Mouse (Mus musculus) heart, postnatal 0 days (tissue): Measurements from ENCODE around the gene Klhl9.
"Not testable (repeated sequence)": the region's sequence is repeated elsewhere in the genome, so short reads cannot be mapped to it uniquely, and the experiment has no call there.

ENCODE experiments used
- CTCF ChIP-seq: IDR thresholded peaks from 2 replicates; pipeline ENCODE4 v1.5.1; 2016; ENCODE audit warnings: antibody characterized with exemption, control low read depth, low read depth
- EP300 ChIP-seq: IDR thresholded peaks from 2 replicates; pipeline ENCODE4 v1.6.1; 2016; ENCODE audit warnings: antibody characterized with exemption, low read depth

DNA sequence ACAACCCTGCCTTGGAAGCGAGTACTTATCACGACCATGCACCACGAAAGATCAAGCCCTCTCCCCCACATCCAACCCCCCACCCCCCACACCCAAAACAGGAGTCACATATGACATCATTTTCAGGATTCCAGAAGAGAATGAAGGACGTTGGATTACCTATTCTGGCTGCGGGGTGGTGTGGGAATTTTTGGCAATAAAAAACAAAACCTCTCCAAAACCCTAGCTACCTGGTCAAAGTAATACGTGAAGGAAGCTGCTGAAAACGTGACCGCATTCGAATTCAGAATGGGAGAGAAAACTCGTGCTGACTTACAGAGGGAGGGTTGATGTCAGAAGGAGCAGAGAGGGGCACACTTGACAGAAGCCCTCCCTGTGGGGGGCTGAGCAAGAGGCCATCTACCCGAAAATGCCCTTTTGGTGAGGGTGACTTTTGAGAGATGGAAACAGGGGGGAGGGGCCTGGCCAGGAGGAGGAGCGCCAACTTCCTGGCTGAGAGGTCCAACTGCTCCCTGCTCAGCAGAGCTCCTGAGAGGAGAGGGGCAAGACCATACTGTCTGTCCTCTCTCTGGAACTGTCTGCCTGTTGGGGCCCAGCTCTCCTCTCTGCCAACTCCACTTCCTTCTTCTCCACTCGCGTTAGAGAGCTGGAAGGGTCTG, 37.5 kb upstream of the Klhl9 start, which contains the start of gene Gm13283:
- TF ChIP-seq CTCF, EP300: not testable (repeated sequence)
